Mouse (Mus musculus) liver, postnatal 0 days (tissue): ENCODE measurements around the gene Fam149a.

Experiments
- CTCF ChIP-seq: sonication (generic); IDR thresholded peaks from 2 replicates; pipeline ENCODE4 v1.5.1; 2016; ENCODE audit warnings: antibody characterized with exemption, low read depth
- EP300 ChIP-seq: IDR thresholded peaks from 2 replicates; pipeline ENCODE4 v1.6.1; 2016; ENCODE audit warnings: antibody characterized with exemption, low read depth, mild to moderate bottlenecking

GRCm38 (mm10) chr8:45320930-45321329 is 61.2 kb downstream of the Fam149a start:
- TF ChIP-seq CTCF: no peak
- no peak for TF ChIP-seq EP300
